Mouse (Mus musculus) hindbrain, embryonic 14.5 days (tissue): ENCODE results near the gene Btd. TPM values are rescaled to one million over a fixed set of nuclear protein-coding genes. Genes with fewer than 3 reads are reported as not detected.

ENCODE experiments used
- ATAC-seq: fragments of 200-750 bp; cut with Nextera tagmentation; 2 replicates; pipeline ENCODE4 v1.8.0; 2017; ENCODE audit warnings: moderate number of reproducible peaks, mild to moderate bottlenecking, moderate TSS enrichment, moderate library complexity; ENCODE audit not compliant: low FRiP score
- DNase-seq: peaks from one replicate; pipeline ENCODE4 v3.0.0-alpha.2; 2015; ENCODE audit warnings: low spot score
- H3K27ac ChIP-seq: fragments of 300-500 bp; sonication (generic); 2 replicates; pipeline ENCODE4 v1.5.1; 2014; ENCODE audit warnings: mild to moderate bottlenecking, moderate library complexity
- H3K27me3 ChIP-seq: fragments of 300-500 bp; sonication (generic); 2 replicates; pipeline ENCODE4 v1.6.1; 2014; ENCODE audit warnings: mild to moderate bottlenecking, low read length, mixed read lengths; ENCODE audit not compliant: control insufficient read depth, insufficient read depth
- H3K36me3 ChIP-seq: fragments of 300-500 bp; sonication (generic); replicated peaks from 2 replicates; pipeline ENCODE4 v1.6.1; 2014; ENCODE audit not compliant: control insufficient read depth, insufficient read depth
- H3K4me1 ChIP-seq: fragments of 300-500 bp; sonication (generic); replicated peaks from 2 replicates; pipeline ENCODE4 v1.6.1; 2014; ENCODE audit warnings: antibody characterized with exemption, low read length, mixed read lengths; ENCODE audit not compliant: control insufficient read depth, insufficient read depth
- H3K4me2 ChIP-seq: fragments of 300-500 bp; sonication (generic); replicated peaks from 2 replicates; pipeline ENCODE4 v1.6.1; 2014; ENCODE audit warnings: mild to moderate bottlenecking, moderate library complexity
- H3K4me3 ChIP-seq: fragments of 300-500 bp; sonication (generic); replicated peaks from 2 replicates; pipeline ENCODE4 v1.5.1; 2014; ENCODE audit warnings: mild to moderate bottlenecking, low read length
- H3K9ac ChIP-seq: fragments of 300-500 bp; sonication (generic); 2 replicates; pipeline ENCODE4 v1.6.1; 2014
- H3K9me3 ChIP-seq: fragments of 300-500 bp; sonication (generic); 2 replicates; pipeline ENCODE4 v1.6.1; 2016; ENCODE audit warnings: low read length; ENCODE audit not compliant: control insufficient read depth
- WGBS: fragments of 180-500 bp; shearing (Covaris S2); extraction: QIAGEN DNeasy Blood & Tissue Kit; methylation state at CpG from one replicate; pipeline ENCODE4 v1.1.7; 2014; 5-methylcytosine and 5-hydroxymethylcytosine counted together
- polyA plus RNA-seq: library from polyadenylated mRNA; unstranded; fragments of >200 nt; fragmentation: Nextera tagmentation; extraction: Ambion mirVana; gene quantifications from 2 replicates; pipeline ENCODE4 v1.2.1, GENCODE M21; 2014

Btd gene
- polyA plus RNA-seq, 1 experiment from 2014 or later: 20.3 TPM

GRCm38 (mm10) chr14:31661671-31662554, 21.1 kb downstream of the Btd start:
- Histone ChIP-seq H3K27ac (peak overlapping the region; percentile 96), H3K27me3 (no peaks in the 10 kb centered on the region), H3K4me3 (peak overlapping the region; percentile 35), H3K4me1 (peaks cover 52% of the 10 kb centered on the region), H3K36me3 (no peaks in the 10 kb centered on the region), H3K9ac (peak overlapping the region; percentile 59), H3K4me2 (peak overlapping the region; percentile 64), H3K9me3 (no peaks in the 10 kb centered on the region)
- peak; percentile 89 for DNase-seq
- peak; percentile 92 for ATAC-seq
- whole genome bisulfite sequencing: 5% methylated on average over 44 of the region's 44 CpGs

- WGBS: 25% methylated on average over 9 of the region's 9 CpGs
- peak; percentile 67 for DNase-seq
Observed at GRCm38 (mm10) chr14:31662555-31663211, 21.9 kb downstream of the Btd start.

DNA sequence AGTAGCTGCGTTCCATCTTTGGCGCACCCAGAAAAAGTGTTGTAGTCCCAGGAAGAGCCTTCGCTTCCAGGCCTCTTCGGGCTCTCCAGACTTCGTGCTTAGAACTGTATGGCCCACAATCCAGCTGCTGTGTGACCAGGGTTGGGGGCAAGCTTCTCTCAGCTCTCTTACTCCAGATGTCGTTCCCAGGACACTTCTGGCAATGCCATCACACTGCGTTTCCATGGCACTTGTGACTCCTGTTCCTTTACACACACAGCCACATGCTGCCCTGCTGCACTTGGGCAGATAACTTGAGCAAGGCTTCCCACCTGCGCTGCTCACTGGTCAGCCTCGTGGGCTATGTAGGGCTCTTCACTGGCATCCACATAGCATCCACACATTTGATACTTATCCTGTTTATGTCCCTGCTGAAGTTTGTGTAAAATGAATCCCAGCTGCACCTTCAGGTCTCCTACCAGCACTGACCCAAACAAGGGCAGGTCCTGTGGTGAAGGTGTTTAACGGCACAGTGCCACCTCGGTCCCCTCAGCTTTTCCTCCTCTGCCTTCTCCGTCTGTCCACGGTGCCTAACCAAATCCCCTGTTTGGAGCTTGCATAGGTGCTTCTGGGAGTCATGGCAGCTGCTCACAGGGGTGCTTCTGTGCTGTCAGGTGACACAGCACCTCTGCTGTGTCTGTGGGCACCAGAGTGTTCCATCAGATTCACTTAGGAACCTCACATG, 22.7 kb downstream of the Btd start:
- Histone ChIP-seq H3K27ac (peak overlapping the region; percentile 96), H3K4me3 (no peak overlapping the region), H3K4me2 (no peak overlapping the region), H3K27me3 (no peaks in the 10 kb centered on the region), H3K36me3 (no peaks in the 10 kb centered on the region), H3K9me3 (no peaks in the 10 kb centered on the region), H3K4me1 (peaks cover 52% of the 10 kb centered on the region), H3K9ac (no peak overlapping the region)
- DNase-seq (no peak), ATAC-seq (no peak)
- 93% methylated on average over 13 of the region's 13 CpGs for WGBS

More at GRCm38 (mm10) chr14:31662555-31663211, 21.9 kb downstream of the Btd start:
- peak overlapping the region; percentile 64 for H3K4me2 ChIP-seq
- H3K27me3 ChIP-seq: no peaks in the 10 kb centered on the region
- H3K4me3 ChIP-seq: peak overlapping the region; percentile 35
- no peaks in the 10 kb centered on the region for H3K36me3 ChIP-seq
- no peaks in the 10 kb centered on the region for H3K9me3 ChIP-seq
- peak; percentile 3; the same call in 1 of the 2 replicates for ATAC-seq
- peak overlapping the region; percentile 96 for H3K27ac ChIP-seq
- H3K9ac ChIP-seq: peak overlapping the region; percentile 59
- H3K4me1 ChIP-seq: peaks cover 52% of the 10 kb centered on the region

DNA sequence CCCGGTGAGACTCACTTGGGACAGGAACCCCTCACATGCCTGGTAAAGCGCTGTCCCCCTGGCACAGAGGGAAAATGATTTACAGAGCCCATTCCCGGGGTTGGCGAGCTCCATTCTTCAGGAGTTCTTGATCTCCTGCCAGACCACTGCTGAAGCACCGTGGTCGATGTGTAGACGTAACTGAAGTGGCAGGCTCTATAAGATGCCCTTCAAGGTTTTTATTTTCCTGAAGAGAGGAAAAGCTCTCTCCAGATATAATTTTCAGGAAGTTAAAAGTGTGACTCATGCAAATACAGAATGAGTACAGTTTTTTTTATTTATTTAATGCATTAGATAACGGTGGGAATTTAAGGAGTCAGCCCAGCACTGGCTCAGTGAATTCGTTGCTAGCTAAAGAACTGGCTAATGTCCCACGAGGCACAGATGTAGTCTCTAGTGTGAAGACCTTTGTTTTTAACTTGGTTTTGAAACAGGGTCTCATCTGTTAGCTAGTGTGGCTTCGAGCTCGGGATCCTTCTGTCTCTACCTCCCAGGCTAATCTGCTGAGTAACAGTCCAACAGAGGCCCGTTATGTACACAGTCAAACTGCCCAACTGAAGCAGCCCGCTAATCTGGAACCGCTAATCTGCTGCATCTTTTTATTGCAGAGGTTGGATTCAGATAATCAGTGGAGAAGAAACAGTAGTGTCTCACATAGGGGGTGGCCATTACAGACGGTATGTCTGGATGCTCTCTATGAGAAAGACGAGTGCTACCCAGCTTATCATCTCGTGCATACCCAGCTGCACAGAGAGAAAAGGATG, 23.5 kb downstream of the Btd start:
- DNase-seq (no peak), ATAC-seq (no peak)
- WGBS: 51% methylated on average over 18 of the region's 18 CpGs
- no peaks in the 10 kb centered on the region for H3K36me3 ChIP-seq
- H3K4me1 ChIP-seq: peaks cover 54% of the 10 kb centered on the region
- no peaks in the 10 kb centered on the region for H3K27me3 ChIP-seq
- H3K9me3 ChIP-seq: no peaks in the 10 kb centered on the region
- H3K27ac ChIP-seq: peak overlapping the region; percentile 96
- H3K4me3 ChIP-seq: no peak overlapping the region
- H3K4me2 ChIP-seq: no peak overlapping the region
- no peak overlapping the region for H3K9ac ChIP-seq

DNA sequence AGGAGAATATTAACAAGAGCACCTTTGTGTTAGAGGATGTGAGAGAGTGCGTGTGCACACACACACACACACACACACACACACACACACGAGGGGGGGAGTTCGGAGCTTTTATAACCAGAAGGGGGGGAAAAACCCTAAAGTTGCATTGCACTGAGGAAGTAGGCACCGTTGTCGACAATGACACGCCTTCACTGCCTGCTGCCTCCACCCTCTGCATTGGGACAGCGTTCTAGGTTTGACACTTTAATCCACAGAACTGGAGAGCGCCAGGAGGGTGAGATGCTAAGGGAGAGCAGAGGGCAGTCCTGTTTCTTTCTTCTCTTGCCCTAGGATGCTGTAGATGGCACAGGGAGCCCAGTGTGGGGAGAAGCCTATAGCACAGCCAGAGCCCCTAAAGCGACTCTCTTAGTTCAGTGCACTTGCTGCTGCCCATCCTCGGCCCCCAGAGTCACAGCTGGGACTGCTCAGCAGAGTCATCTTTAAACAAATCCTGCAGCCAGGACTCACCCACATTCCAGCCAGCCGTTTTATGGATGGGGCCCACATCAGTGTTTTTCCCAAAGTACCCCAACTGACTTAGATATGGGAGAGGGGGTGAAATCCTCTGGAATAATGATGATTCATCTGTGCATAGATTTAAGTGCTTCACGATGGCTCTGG, 24.2 kb downstream of the Btd start:
- DNase-seq (no peak), ATAC-seq (no peak)
- Histone ChIP-seq H3K4me3 (no peak overlapping the region), H3K27ac (0 out of 2 replicates have a peak overlapping the region, but pooled peaks have one; percentile 27), H3K9me3 (no peaks in the 10 kb centered on the region), H3K4me1 (peaks cover 55% of the 10 kb centered on the region), H3K27me3 (no peaks in the 10 kb centered on the region), H3K9ac (no peak overlapping the region), H3K4me2 (no peak overlapping the region), H3K36me3 (no peaks in the 10 kb centered on the region)
- 67% methylated on average over 12 of the region's 12 CpGs for WGBS

DNA sequence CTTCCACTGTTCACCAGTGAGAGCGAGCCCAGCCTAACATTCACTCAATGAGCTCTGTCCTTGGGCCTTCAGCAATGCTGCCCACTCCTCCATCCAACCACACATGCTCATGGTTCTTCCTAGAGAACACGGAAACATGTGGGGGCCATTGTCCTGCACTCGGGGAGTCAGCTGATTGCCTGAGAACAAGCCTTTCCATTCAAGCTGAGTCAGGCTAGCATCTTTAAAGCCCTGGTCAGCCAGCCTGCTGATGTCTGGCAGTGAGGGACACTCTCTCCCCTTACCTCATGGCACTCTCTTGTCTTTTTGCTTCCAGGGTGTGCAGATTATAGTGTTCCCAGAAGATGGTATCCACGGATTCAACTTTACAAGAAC, 24.7 kb downstream of the Btd start:
- 75% methylated on average over 4 of the region's 4 CpGs for WGBS
- H3K9ac ChIP-seq: no peak overlapping the region
- no peak overlapping the region for H3K4me3 ChIP-seq
- no peaks in the 10 kb centered on the region for H3K36me3 ChIP-seq
- H3K27ac ChIP-seq: 0 out of 2 replicates have a peak overlapping the region, but pooled peaks have one; percentile 27
- no peak for ATAC-seq
- H3K4me1 ChIP-seq: peaks cover 50% of the 10 kb centered on the region
- no peaks in the 10 kb centered on the region for H3K9me3 ChIP-seq
- no peak for DNase-seq
- no peaks in the 10 kb centered on the region for H3K27me3 ChIP-seq
- no peak overlapping the region for H3K4me2 ChIP-seq

GRCm38 (mm10) chr14:31666931-31667705, 26.3 kb downstream of the Btd start:
- no peaks in the 10 kb centered on the region for H3K36me3 ChIP-seq
- peaks cover 43% of the 10 kb centered on the region for H3K4me1 ChIP-seq
- H3K27ac ChIP-seq: no peak overlapping the region
- H3K9ac ChIP-seq: no peak overlapping the region
- WGBS: 96% methylated on average over 28 of the region's 28 CpGs
- no peaks in the 10 kb centered on the region for H3K27me3 ChIP-seq
- H3K4me2 ChIP-seq: no peak overlapping the region
- ATAC-seq: no peak
- no peaks in the 10 kb centered on the region for H3K9me3 ChIP-seq
- no peak overlapping the region for H3K4me3 ChIP-seq
- no peak for DNase-seq

- H3K9me3 ChIP-seq: no peaks in the 10 kb centered on the region
- H3K4me3 ChIP-seq: no peak overlapping the region
- no peak overlapping the region for H3K4me2 ChIP-seq
- DNase-seq (no peak), ATAC-seq (no peak)
- H3K27me3 ChIP-seq: no peaks in the 10 kb centered on the region
- no peak overlapping the region for H3K27ac ChIP-seq
- WGBS: 93% methylated on average over 6 of the region's 6 CpGs
- H3K9ac ChIP-seq: no peak overlapping the region
- H3K36me3 ChIP-seq: no peaks in the 10 kb centered on the region
- peaks cover 37% of the 10 kb centered on the region for H3K4me1 ChIP-seq
Observed at GRCm38 (mm10) chr14:31667741-31668140, 26.9 kb downstream of the Btd start.
